Mouse (Mus musculus): ENCODE measurements around the gene Olfr657. TPM values are rescaled to one million over a fixed set of nuclear protein-coding genes. Genes with fewer than 3 reads are reported as not detected.

Olfr657 gene
- polyA plus RNA-seq, 1 experiment from 2014 or later = not detected

DNA sequence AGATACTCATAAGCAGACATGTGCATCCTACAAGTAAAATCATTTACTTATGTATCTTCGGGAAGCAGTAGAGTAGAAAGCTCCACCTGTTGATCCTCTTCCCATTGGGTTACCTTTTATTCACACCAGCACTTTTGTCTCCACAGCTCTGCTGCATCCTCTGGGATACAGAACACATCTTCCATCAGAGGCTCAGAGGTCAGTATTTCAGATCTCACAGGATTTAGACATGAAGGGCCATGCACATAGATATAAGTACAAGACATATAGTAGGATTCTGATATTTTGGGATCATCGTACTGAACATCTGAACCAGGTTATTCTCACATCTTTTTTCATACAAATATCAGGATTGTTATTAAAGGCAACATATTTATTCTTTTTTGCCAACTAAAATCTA lies 61.6 kb downstream of the Olfr657 start, which contains the start of gene Olfr661:
Gene Olfr661 (plus strand): TSS at position 301 of the 400 bp plus-strand sequence.
- no peak within 1 kb of the TSS for H3K27ac ChIP-seq
- no peak within 1 kb of the TSS for H3K4me3 ChIP-seq (replicated peaks)
- no peaks in the 10 kb centered on the region for H3K36me3 ChIP-seq
- no peak within 1 kb of the TSS for H3K4me2 ChIP-seq (replicated peaks)
- H3K4me1 ChIP-seq (replicated peaks) = no peaks in the 10 kb centered on the region
- no peaks in the 10 kb centered on the region for H3K27me3 ChIP-seq
- ATAC-seq = no peak
- 89% methylated on average over 2 of the region's 2 CpGs for WGBS
- H3K9ac ChIP-seq (replicated peaks) = no peak within 1 kb of the TSS
- H3K9me3 ChIP-seq = no peaks in the 10 kb centered on the region

Other genes starting within 250 kb of the Olfr657 start
- gene Trim30c, start 224.0 kb upstream of the Olfr657 start, polyA plus RNA-seq (2015; fragmentation: Nextera tagmentation; extraction: Ambion mirVana) = not detected in 2 replicates
- gene Trim30a, start 159.6 kb upstream of the Olfr657 start, polyA plus RNA-seq (2015; fragmentation: Nextera tagmentation; extraction: Ambion mirVana) = 0.26 and 0.70 TPM in 2 replicates
- gene Trim30d, start 116.9 kb upstream of the Olfr657 start, polyA plus RNA-seq (2015; fragmentation: Nextera tagmentation; extraction: Ambion mirVana) = 0.05 and 0.27 TPM in 2 replicates
- gene Olfr651, start 74.7 kb upstream of the Olfr657 start, polyA plus RNA-seq (2015; fragmentation: Nextera tagmentation; extraction: Ambion mirVana) = not detected in 2 replicates
- not detected in 2 replicates for gene Olfr652, start 63.9 kb upstream of the Olfr657 start, polyA plus RNA-seq (2015; fragmentation: Nextera tagmentation; extraction: Ambion mirVana)
- gene Olfr653, start 47.5 kb upstream of the Olfr657 start, polyA plus RNA-seq (2015; fragmentation: Nextera tagmentation; extraction: Ambion mirVana) = not detected in 2 replicates
- gene Olfr654, start 37.8 kb upstream of the Olfr657 start, polyA plus RNA-seq (2015; fragmentation: Nextera tagmentation; extraction: Ambion mirVana) = not detected in 2 replicates
- gene Olfr655, start 23.0 kb upstream of the Olfr657 start, polyA plus RNA-seq (2015; fragmentation: Nextera tagmentation; extraction: Ambion mirVana) = not detected in 2 replicates
- gene Olfr656, start 10.8 kb upstream of the Olfr657 start, polyA plus RNA-seq (2015; fragmentation: Nextera tagmentation; extraction: Ambion mirVana) = not detected in 2 replicates
- 0.06 and 0.11 TPM in 2 replicates for gene Olfr658, start 22.5 kb downstream of the Olfr657 start, polyA plus RNA-seq (2015; fragmentation: Nextera tagmentation; extraction: Ambion mirVana)
- not detected in 2 replicates for gene Olfr659, start 42.0 kb downstream of the Olfr657 start, polyA plus RNA-seq (2015; fragmentation: Nextera tagmentation; extraction: Ambion mirVana)
- gene Olfr661, start 61.7 kb downstream of the Olfr657 start, polyA plus RNA-seq (2015; fragmentation: Nextera tagmentation; extraction: Ambion mirVana) = not detected in 2 replicates
- not detected in 2 replicates for gene Usp17le, start 152.7 kb downstream of the Olfr657 start, polyA plus RNA-seq (2015; fragmentation: Nextera tagmentation; extraction: Ambion mirVana)
- not detected in 2 replicates for gene Usp17lb, start 217.8 kb downstream of the Olfr657 start, polyA plus RNA-seq (2015; fragmentation: Nextera tagmentation; extraction: Ambion mirVana)
- gene Usp17la, start 232.2 kb downstream of the Olfr657 start, polyA plus RNA-seq (2015; fragmentation: Nextera tagmentation; extraction: Ambion mirVana) = not detected in 2 replicates

Data from midbrain, embryonic 13.5 days (tissue).